In genomic region chrX:13029996-13030395, GRCm38 (mm10) we compare ENCODE assay signal across 28 mouse cellular contexts.
"Had no signal": no experiment of that assay in that cellular context is flagged by ENCODE, and none has a peak within 500 bp of the region (broad histone marks: within the 10 kb centered on the region; RNA-seq: fewer than 3 reads in every experiment).

No protein-coding gene starts in this region.

- H3K9me3 ChIP-seq: embryonic facial prominence, embryonic 10.5 days; embryonic facial prominence, embryonic 12.5 days; embryonic facial prominence, embryonic 13.5 days; embryonic facial prominence, embryonic 15.5 days; forebrain, embryonic 10.5 days; forebrain, embryonic 12.5 days; forebrain, embryonic 13.5 days; forebrain, embryonic 15.5 days; heart, embryonic 10.5 days; heart, embryonic 12.5 days; heart, embryonic 13.5 days had no signal

- ATAC-seq: forebrain, embryonic 13.5 days; forebrain, embryonic 14.5 days; forebrain, embryonic 15.5 days; forebrain, embryonic 16.5 days; forebrain, postnatal 0 days had no signal

- H3K4me3 ChIP-seq: embryonic facial prominence, embryonic 10.5 days; embryonic facial prominence, embryonic 12.5 days; embryonic facial prominence, embryonic 13.5 days; embryonic facial prominence, embryonic 15.5 days; erythroblast, embryonic 14.5 days; forebrain, embryonic 10.5 days; forebrain, embryonic 12.5 days; forebrain, embryonic 13.5 days; forebrain, embryonic 15.5 days; gastrocnemius, adult 2 months; heart, adult 2 months; heart, embryonic 10.5 days; heart, embryonic 12.5 days; heart, embryonic 13.5 days had no signal

- H3K27ac ChIP-seq: embryonic facial prominence, embryonic 10.5 days; embryonic facial prominence, embryonic 12.5 days; embryonic facial prominence, embryonic 13.5 days; embryonic facial prominence, embryonic 15.5 days; forebrain, embryonic 10.5 days; forebrain, embryonic 12.5 days; forebrain, embryonic 13.5 days; forebrain, embryonic 15.5 days; gastrocnemius, adult 2 months; heart, adult 2 months; heart, embryonic 10.5 days; heart, embryonic 13.5 days had no signal

- H3K27me3 ChIP-seq: embryonic facial prominence, embryonic 12.5 days; forebrain, embryonic 12.5 days; forebrain, embryonic 13.5 days; forebrain, embryonic 15.5 days had no signal

- H3K4me1 ChIP-seq: embryonic facial prominence, embryonic 10.5 days; embryonic facial prominence, embryonic 12.5 days; embryonic facial prominence, embryonic 13.5 days; embryonic facial prominence, embryonic 15.5 days; forebrain, embryonic 10.5 days; forebrain, embryonic 12.5 days; forebrain, embryonic 13.5 days; forebrain, embryonic 15.5 days; heart, embryonic 12.5 days; heart, embryonic 13.5 days had no signal

- H3K9ac ChIP-seq: embryonic facial prominence, embryonic 12.5 days; embryonic facial prominence, embryonic 13.5 days; embryonic facial prominence, embryonic 15.5 days; forebrain, embryonic 12.5 days; forebrain, embryonic 13.5 days; forebrain, embryonic 15.5 days; forebrain, postnatal 0 days; heart, embryonic 12.5 days; heart, embryonic 13.5 days had no signal

- DNase-seq: cerebellum, adult 9-11 months; cerebellum, postnatal 10 days; cerebellum, postnatal 14 days; cerebellum, postnatal 25 days; cerebellum, postnatal 36 days; embryo, embryonic 11 days; forebrain, postnatal 0 days; gastrocnemius, adult 2 months; gastrocnemius, postnatal 10 days; gastrocnemius, postnatal 14 days; gastrocnemius, postnatal 25 days; heart, adult 11 months; heart, adult 18-20 months; heart, adult 2 months had no signal

- H3K4me2 ChIP-seq: embryonic facial prominence, embryonic 12.5 days; embryonic facial prominence, embryonic 13.5 days; embryonic facial prominence, embryonic 15.5 days; forebrain, embryonic 12.5 days; forebrain, embryonic 13.5 days; forebrain, embryonic 15.5 days; heart, embryonic 12.5 days; heart, embryonic 13.5 days had no signal

- H3K36me3 ChIP-seq: embryonic facial prominence, embryonic 10.5 days; embryonic facial prominence, embryonic 12.5 days; embryonic facial prominence, embryonic 13.5 days; embryonic facial prominence, embryonic 15.5 days; forebrain, embryonic 10.5 days; forebrain, embryonic 12.5 days; forebrain, embryonic 15.5 days; heart, embryonic 10.5 days; heart, embryonic 12.5 days; heart, embryonic 13.5 days had no signal
